Mouse (Mus musculus) CH12.LX (cell line): Measurements from ENCODE around the gene Ptgs2. TPM values are rescaled to one million over a fixed set of nuclear protein-coding genes. Genes with fewer than 3 reads are reported as not detected.
A peak's percentile ranks its signal among the peaks of the same experiment; 100 is the strongest.

Experiments
- DNase-seq: peaks from one replicate; pipeline ENCODE4 v3.0.0-alpha.2; 2013; ENCODE audit errors: extremely low read depth
- H3K27ac ChIP-seq: 2 replicates; pipeline ENCODE4 v1.5.1; 2012; ENCODE audit warnings: low read depth, mild to moderate bottlenecking, control low read depth, moderate library complexity; ENCODE audit not compliant: insufficient read depth
- H3K27me3 ChIP-seq: replicated peaks from 2 replicates; pipeline ENCODE3; 2012; ENCODE audit warnings: inconsistent platforms
- H3K36me3 ChIP-seq, 2 experiments: replicated peaks in 1 of 2; 2 replicates each; pipeline versions ENCODE3 to v1.6.1; 2012; ENCODE audit warnings: inconsistent platforms in 1 of 2, low read length in 1 of 2, mild to moderate bottlenecking in 1 of 2, mixed read lengths in 1 of 2, moderate library complexity in 1 of 2; ENCODE audit not compliant: control insufficient read depth in 1 of 2, insufficient read depth in 1 of 2
- H3K4me1 ChIP-seq, 2 experiments: 2 replicates each; pipeline ENCODE4 v1.6.1; 2012; ENCODE audit warnings: inconsistent platforms in 1 of 2, moderate library complexity in 1 of 2; ENCODE audit not compliant: insufficient read depth in 2 of 2, control insufficient read depth in 1 of 2
- H3K4me2 ChIP-seq: 2 replicates; pipeline ENCODE4 v1.6.1; 2012; ENCODE audit warnings: low read depth, mild to moderate bottlenecking, control low read depth; ENCODE audit not compliant: poor library complexity, insufficient read depth, severe bottlenecking
- H3K4me3 ChIP-seq, 3 experiments: fragments of 150-350 bp in 1 of 3; sonication (generic) in 1 of 3; replicated peaks in 1 of 3; 2 replicates each; pipeline versions ENCODE3 to v1.5.1; 2011 to 2012; ENCODE audit warnings: low read depth in 2 of 3, low read length in 2 of 3, mild to moderate bottlenecking in 2 of 3, moderate library complexity in 2 of 3, control low read depth in 1 of 3, improper control_type of control experiment in 1 of 3, inconsistent platforms in 1 of 3, mixed read lengths in 1 of 3; ENCODE audit not compliant: poor library complexity in 1 of 3
- H3K79me2 ChIP-seq: replicated peaks from 2 replicates; pipeline ENCODE4 v1.6.1; 2012; ENCODE audit warnings: mild to moderate bottlenecking, moderate library complexity; ENCODE audit not compliant: control insufficient read depth, poor library complexity, insufficient read depth, severe bottlenecking; ENCODE audit errors: extremely low read depth
- H3K9ac ChIP-seq: 2 replicates; pipeline ENCODE4 v1.6.1; 2012; ENCODE audit warnings: low read depth, mild to moderate bottlenecking, control low read depth, moderate library complexity; ENCODE audit not compliant: insufficient read depth
- H3K9me3 ChIP-seq: replicated peaks from 2 replicates; pipeline ENCODE3; 2012; ENCODE audit warnings: low read length, inconsistent platforms, mixed read lengths
- BHLHE40 ChIP-seq: IDR thresholded peaks from 2 replicates; pipeline ENCODE4 v1.6.1; 2011; ENCODE audit warnings: mild to moderate bottlenecking, low read depth, low read length, improper control_type of control experiment
- CHD1 ChIP-seq: IDR thresholded peaks from 2 replicates; pipeline ENCODE4 v1.6.1; 2012; ENCODE audit warnings: low read depth, low read length, improper control_type of control experiment, inconsistent platforms
- CHD2 ChIP-seq: IDR thresholded peaks from 2 replicates; pipeline ENCODE4 v1.6.1; 2011; ENCODE audit warnings: low read length, improper control_type of control experiment
- CTCF ChIP-seq, 2 experiments: IDR thresholded peaks in 1 of 2; conservative IDR thresholded peaks in 1 of 2; 2 replicates each; pipeline ENCODE4 v1.5.1; 2011 to 2012; ENCODE audit warnings: low read depth in 2 of 2, low read length in 2 of 2, improper control_type of control experiment in 1 of 2, inconsistent platforms in 1 of 2, mild to moderate bottlenecking in 1 of 2, moderate library complexity in 1 of 2
- ELF1 ChIP-seq: IDR thresholded peaks from 2 replicates; pipeline ENCODE4 v1.6.1; 2014; ENCODE audit warnings: low read depth, mild to moderate bottlenecking, inconsistent platforms, low read length, improper control_type of control experiment
- EP300 ChIP-seq: IDR thresholded peaks from 2 replicates; pipeline ENCODE4 v1.6.1; 2011; ENCODE audit warnings: low read length, improper control_type of control experiment
- ETS1 ChIP-seq: conservative IDR thresholded peaks from 2 replicates; pipeline ENCODE4 v1.6.1; 2012; ENCODE audit warnings: low read depth, mild to moderate bottlenecking, inconsistent platforms, low read length, improper control_type of control experiment, moderate library complexity
- GABPA ChIP-seq: IDR thresholded peaks from 2 replicates; pipeline ENCODE4 v1.6.1; 2012; ENCODE audit warnings: low read depth, low read length, improper control_type of control experiment, inconsistent platforms; ENCODE audit not compliant: insufficient replicate concordance
- IRF4 ChIP-seq: IDR thresholded peaks from 2 replicates; pipeline ENCODE4 v1.6.1; 2014; ENCODE audit warnings: low read depth, mild to moderate bottlenecking, inconsistent platforms, low read length, improper control_type of control experiment
- JUN ChIP-seq: IDR thresholded peaks from 2 replicates; pipeline ENCODE4 v1.6.1; 2011; ENCODE audit warnings: low read depth, mild to moderate bottlenecking, low read length, improper control_type of control experiment, moderate library complexity; ENCODE audit not compliant: insufficient read depth
- JUND ChIP-seq: conservative IDR thresholded peaks from 2 replicates; pipeline ENCODE4 v1.6.1; 2011; ENCODE audit warnings: low read depth, low read length, improper control_type of control experiment
- KAT2A ChIP-seq: IDR thresholded peaks from 2 replicates; pipeline ENCODE4 v1.6.1; 2012; ENCODE audit warnings: low read length, improper control_type of control experiment, inconsistent platforms; ENCODE audit not compliant: insufficient replicate concordance
- MAFK ChIP-seq: IDR thresholded peaks from 2 replicates; pipeline ENCODE4 v1.6.1; 2011; ENCODE audit warnings: low read length, improper control_type of control experiment; ENCODE audit not compliant: insufficient replicate concordance
- MAX ChIP-seq: IDR thresholded peaks from 2 replicates; pipeline ENCODE4 v1.6.1; 2011; ENCODE audit warnings: low read length, improper control_type of control experiment
- MAZ ChIP-seq: IDR thresholded peaks from 2 replicates; pipeline ENCODE4 v1.6.1; 2012; ENCODE audit warnings: low read depth, mild to moderate bottlenecking, inconsistent platforms, low read length, improper control_type of control experiment, moderate library complexity
- MEF2A ChIP-seq: IDR thresholded peaks from 2 replicates; pipeline ENCODE4 v1.6.1; 2014; ENCODE audit warnings: low read depth, mild to moderate bottlenecking, inconsistent platforms, low read length, improper control_type of control experiment, borderline replicate concordance
- MYC ChIP-seq: IDR thresholded peaks from 2 replicates; pipeline ENCODE4 v1.6.1; 2011; ENCODE audit warnings: low read depth, mild to moderate bottlenecking, improper control_type of control experiment, low read length
- PAX5 ChIP-seq: IDR thresholded peaks from 2 replicates; pipeline ENCODE4 v1.6.1; 2012; ENCODE audit warnings: low read length, inconsistent platforms, mixed read lengths
- POLR2AphosphoS2 ChIP-seq: IDR thresholded peaks from 2 replicates; pipeline ENCODE4 v1.6.1; 2011; ENCODE audit warnings: low read depth, low read length, improper control_type of control experiment
- RAD21 ChIP-seq: IDR thresholded peaks from 2 replicates; pipeline ENCODE4 v1.6.1; 2011; ENCODE audit warnings: low read depth, mild to moderate bottlenecking, low read length, improper control_type of control experiment, moderate library complexity
- TBP ChIP-seq: conservative IDR thresholded peaks from 2 replicates; pipeline ENCODE4 v1.6.1; 2011; ENCODE audit warnings: low read depth, low read length, improper control_type of control experiment
- UBTF ChIP-seq: IDR thresholded peaks from 2 replicates; pipeline ENCODE4 v1.6.1; 2012; ENCODE audit warnings: low read depth, mild to moderate bottlenecking, inconsistent platforms, low read length, improper control_type of control experiment, moderate library complexity
- USF1 ChIP-seq: IDR thresholded peaks from 2 replicates; pipeline ENCODE4 v1.6.1; 2014; ENCODE audit warnings: low read depth, mild to moderate bottlenecking, inconsistent platforms, low read length, improper control_type of control experiment
- USF2 ChIP-seq: conservative IDR thresholded peaks from 2 replicates; pipeline ENCODE4 v1.6.1; 2011; ENCODE audit warnings: low read depth, low read length, improper control_type of control experiment
- ZC3H11A ChIP-seq: IDR thresholded peaks from 2 replicates; pipeline ENCODE4 v1.6.1; 2012; ENCODE audit warnings: low read depth, mild to moderate bottlenecking, inconsistent platforms, low read length, improper control_type of control experiment
- ZMIZ1 ChIP-seq: IDR thresholded peaks from 2 replicates; pipeline ENCODE4 v1.6.1; 2012; ENCODE audit warnings: low read depth, mild to moderate bottlenecking, inconsistent platforms, low read length, improper control_type of control experiment
- ZNF384 ChIP-seq: IDR thresholded peaks from 2 replicates; pipeline ENCODE4 v1.6.1; 2012; ENCODE audit warnings: low read depth, low read length, improper control_type of control experiment, inconsistent platforms
- dilution Hi-C: fragments of 300-500 bp; cut with MboI; formaldehyde crosslinking; loops from 2 replicates; pipeline ENCODE4 v1.14.3; 2020; ENCODE audit warnings: low sequenced_read_pairs; ENCODE audit not compliant: extremely low pct_unique_long_range_greater_than_20kb, extremely low pct_ligation_motif_present
- in situ Hi-C: fragments of 300-500 bp; cut with MboI; formaldehyde crosslinking; loops from 3 replicates; pipeline ENCODE4 v1.14.3; 2019; ENCODE audit warnings: low sequenced_read_pairs, low pct_ligation_motif_present, low pct_unique_long_range_greater_than_20kb, mixed read lengths
- polyA plus RNA-seq: library from polyadenylated mRNA; unstranded; fragments of >175 nt; gene quantifications from 2 replicates; pipeline ENCODE4 v1.2.1, GENCODE M21; 2012; ENCODE audit warnings: low read depth; ENCODE audit not compliant: insufficient read length
- total RNA-seq, 2 experiments: library from RNA; depleted of rRNA; stranded (reverse); fragments of 300-350 nt in 1 of 2; fragments of >200 nt in 1 of 2; gene quantifications; 2 replicates each; pipeline ENCODE4 v1.2.3; 2012 to 2014

The Ptgs2 gene
- 0.13 and 0.30 TPM in 2 replicates for total RNA-seq (2012; rRNA removed)
- 0.34 TPM in 2 replicates for total RNA-seq (2014; rRNA removed)
- 0.07 and 0.09 TPM in 2 replicates for polyA plus RNA-seq

- in situ Hi-C loops, result loop anchor here (25.0 kb wide), 1 partner anchor 162 kb away; no protein-coding TSS in a partner anchor
These were observed at the start of gene Ptgs2 for GRCm38 (mm10) chr1:150099790-150100333. Gene Ptgs2 (plus strand): TSS chr1:150100031.

GRCm38 (mm10) chr1:150050256-150050655, 49.6 kb upstream of the Ptgs2 start:
- dilution Hi-C loops (no loop called here), in situ Hi-C loops (no loop called here)
- Histone ChIP-seq H3K9me3 (no peaks in the 10 kb centered on the region), H3K79me2 (no peaks in the 10 kb centered on the region), H3K9ac (no peak overlapping the region), H3K27ac (no peak overlapping the region), H3K4me1 (peaks cover 4 to 11% of the 10 kb centered on the region in 2 experiments; a peak in 3 of 4 replicates), H3K4me2 (no peak overlapping the region), H3K36me3 (no peaks in the 10 kb centered on the region), H3K4me3 (no peak overlapping the region), H3K27me3 (no peaks in the 10 kb centered on the region)
- peak; percentile 7 for DNase-seq
- no peak for TF ChIP-seq USF1
- TF ChIP-seq JUND, result peak; percentile 92
- TF ChIP-seq KAT2A, result no peak
- TF ChIP-seq BHLHE40, result 0 out of 2 replicates have a peak, but pooled peaks have one; percentile 4
- no peak for TF ChIP-seq RAD21
- no peak for TF ChIP-seq UBTF
- 0 out of 2 replicates have a peak, but pooled peaks have one; percentile 53 for TF ChIP-seq MAFK
- peak; percentile 79 for TF ChIP-seq JUN
- TF ChIP-seq IRF4, result peak; percentile 92
- no peak for TF ChIP-seq USF2
- no peak for TF ChIP-seq POLR2AphosphoS2
- no peak for TF ChIP-seq TBP
- no peak for TF ChIP-seq MAX
- no peak for TF ChIP-seq MAZ
- TF ChIP-seq ELF1, result no peak
- peak; percentile 97 for TF ChIP-seq MEF2A
- peak; percentile 76; the same call in 1 of the 2 replicates for TF ChIP-seq EP300
- no peak for TF ChIP-seq MYC
- TF ChIP-seq ZC3H11A, result no peak
- TF ChIP-seq CHD1, result no peak
- TF ChIP-seq GABPA, result no peak
- TF ChIP-seq ZMIZ1, result no peak
- peak; percentile 76 for TF ChIP-seq ZNF384

More at GRCm38 (mm10) chr1:150099790-150100333, at the start of gene Ptgs2:
- Histone ChIP-seq H3K9me3 (no peaks in the 10 kb centered on the region), H3K27me3 (no peaks in the 10 kb centered on the region), H3K79me2 (no peaks in the 10 kb centered on the region), H3K9ac (no peak within 1 kb of the TSS), H3K4me3 (peak within 1 kb of the TSS in 1 of 3 experiments; percentile 18), H3K4me1 (peaks cover 0 to 11% of the 10 kb centered on the region in 2 experiments; a peak in 2 of 4 replicates), H3K4me2 (no peak within 1 kb of the TSS), H3K36me3 (no peaks in the 10 kb centered on the region), H3K27ac (no peak within 1 kb of the TSS)
- TF ChIP-seq CTCF (conservative IDR thresholded peaks at IDR 0.05 in 1 of 2, IDR thresholded peaks at IDR 0.05 in 1 of 2; ENCODE audit: low read depth in 2 of 2, low read length in 2 of 2), result no peak
- TF ChIP-seq USF1, result peak; percentile 25; the same call in 1 of the 2 replicates
- TF ChIP-seq CHD2, result no peak
- TF ChIP-seq ZNF384, result no peak
- TF ChIP-seq PAX5, result no peak
- TF ChIP-seq USF2, result no peak
- TF ChIP-seq EP300, result no peak
- no peak for TF ChIP-seq ELF1
- peak; percentile 65 for TF ChIP-seq BHLHE40
- peak; percentile 56 for TF ChIP-seq ETS1
- DNase-seq, result peak; percentile 64
- dilution Hi-C loops, result no loop called here
